Mouse (Mus musculus): ENCODE measurements at regions not wholly inside any gene's neighbourhood (a gene's known extent, or its start where the extent isn't known, plus 50 kb on each side); places are given as distances from the start of the nearest gene placed in this dataset.

GRCm38 (mm10) chr14:25312135-25312534 is 146.8 kb upstream of the Zmiz1 start:
- H3K4me2 ChIP-seq (ENCODE audit: low read length) = no peak overlapping the region; the same call in 1 of the 2 replicates
- H3K4me3 ChIP-seq (ENCODE audit: control insufficient read depth in 1 of 2, insufficient read depth in 1 of 2, low read depth in 1 of 2, low read length in 2 of 2) = no peak overlapping the region
- peak overlapping the region; percentile 38 for H3K9ac ChIP-seq (ENCODE audit: low read length)
- H3K27me3 ChIP-seq (ENCODE audit: control insufficient read depth, insufficient read depth, low read length) = no peaks in the 10 kb centered on the region
- no peaks in the 10 kb centered on the region for H3K9me3 ChIP-seq (ENCODE audit: control insufficient read depth, low read length)
- WGBS = 16% methylated on average over 7 of the region's 7 CpGs
- no peak for ATAC-seq (ENCODE audit: insufficient number of reproducible peaks, insufficient read depth, low FRiP score, low read depth)
- peak overlapping the region; percentile 61 to 98 for H3K27ac ChIP-seq (replicated peaks in 1 of 2; ENCODE audit: control insufficient read depth in 1 of 2, insufficient read depth in 1 of 2, low read depth in 2 of 2, low read length in 2 of 2)
- H3K4me1 ChIP-seq (ENCODE audit: control insufficient read depth in 2 of 2, insufficient read depth in 2 of 2, low read length in 2 of 2) = peaks cover 43 to 46% of the 10 kb centered on the region in 2 experiments
- H3K36me3 ChIP-seq (ENCODE audit: control insufficient read depth, insufficient read depth, low read length) = no peaks in the 10 kb centered on the region

GRCm38 (mm10) chr14:25312814-25313426 is 146.1 kb upstream of the Zmiz1 start:
- WGBS = 83% methylated on average over 6 of the region's 6 CpGs
- H3K4me1 ChIP-seq (ENCODE audit: control insufficient read depth in 2 of 2, insufficient read depth in 2 of 2, low read length in 2 of 2) = peaks cover 41 to 44% of the 10 kb centered on the region in 2 experiments
- no peak overlapping the region for H3K4me3 ChIP-seq (ENCODE audit: control insufficient read depth in 1 of 2, insufficient read depth in 1 of 2, low read depth in 1 of 2, low read length in 2 of 2)
- 0 out of 2 replicates have a peak overlapping the region, but pooled peaks have one; percentile 38 for H3K9ac ChIP-seq (ENCODE audit: low read length)
- no peaks in the 10 kb centered on the region for H3K9me3 ChIP-seq (ENCODE audit: control insufficient read depth, low read length)
- H3K27ac ChIP-seq (replicated peaks in 1 of 2; ENCODE audit: control insufficient read depth in 1 of 2, insufficient read depth in 1 of 2, low read depth in 2 of 2, low read length in 2 of 2) = peak overlapping the region in 1 of 2 experiments; percentile 98; a peak in 1 of 4 replicates
- no peaks in the 10 kb centered on the region for H3K36me3 ChIP-seq (ENCODE audit: control insufficient read depth, insufficient read depth, low read length)
- no peaks in the 10 kb centered on the region for H3K27me3 ChIP-seq (ENCODE audit: control insufficient read depth, insufficient read depth, low read length)
- H3K4me2 ChIP-seq (ENCODE audit: low read length) = no peak overlapping the region
- ATAC-seq (ENCODE audit: insufficient number of reproducible peaks, insufficient read depth, low FRiP score, low read depth) = no peak

- H3K4me3 ChIP-seq (ENCODE audit: control insufficient read depth in 1 of 2, insufficient read depth in 1 of 2, low read depth in 1 of 2, low read length in 2 of 2) = no peak overlapping the region
- no peaks in the 10 kb centered on the region for H3K27me3 ChIP-seq (ENCODE audit: control insufficient read depth, insufficient read depth, low read length)
- no peaks in the 10 kb centered on the region for H3K9me3 ChIP-seq (ENCODE audit: control insufficient read depth, low read length)
- no peaks in the 10 kb centered on the region for H3K36me3 ChIP-seq (ENCODE audit: control insufficient read depth, insufficient read depth, low read length)
- 72% methylated on average over 4 of the region's 4 CpGs for WGBS
- no peak overlapping the region for H3K4me2 ChIP-seq (ENCODE audit: low read length)
- peaks cover 44 to 46% of the 10 kb centered on the region in 2 experiments for H3K4me1 ChIP-seq (ENCODE audit: control insufficient read depth in 2 of 2, insufficient read depth in 2 of 2, low read length in 2 of 2)
- no peak for ATAC-seq (ENCODE audit: insufficient number of reproducible peaks, insufficient read depth, low FRiP score, low read depth)
- no peak overlapping the region for H3K27ac ChIP-seq (replicated peaks in 1 of 2; ENCODE audit: control insufficient read depth in 1 of 2, insufficient read depth in 1 of 2, low read depth in 2 of 2, low read length in 2 of 2)
- no peak overlapping the region for H3K9ac ChIP-seq (ENCODE audit: low read length)
These were observed 145.2 kb upstream of the Zmiz1 start for GRCm38 (mm10) chr14:25313693-25314240.

GRCm38 (mm10) chr14:25316491-25316890 is 142.5 kb upstream of the Zmiz1 start:
- H3K4me1 ChIP-seq (ENCODE audit: control insufficient read depth in 2 of 2, insufficient read depth in 2 of 2, low read length in 2 of 2) = peaks cover 28 to 30% of the 10 kb centered on the region in 2 experiments
- H3K9ac ChIP-seq (ENCODE audit: low read length) = no peak overlapping the region
- no peaks in the 10 kb centered on the region for H3K9me3 ChIP-seq (ENCODE audit: control insufficient read depth, low read length)
- ATAC-seq (ENCODE audit: insufficient number of reproducible peaks, insufficient read depth, low FRiP score, low read depth) = no peak
- no peak overlapping the region for H3K4me3 ChIP-seq (ENCODE audit: control insufficient read depth in 1 of 2, insufficient read depth in 1 of 2, low read depth in 1 of 2, low read length in 2 of 2)
- no peak overlapping the region for H3K27ac ChIP-seq (replicated peaks in 1 of 2; ENCODE audit: control insufficient read depth in 1 of 2, insufficient read depth in 1 of 2, low read depth in 2 of 2, low read length in 2 of 2)
- H3K27me3 ChIP-seq (ENCODE audit: control insufficient read depth, insufficient read depth, low read length) = no peaks in the 10 kb centered on the region
- no peaks in the 10 kb centered on the region for H3K36me3 ChIP-seq (ENCODE audit: control insufficient read depth, insufficient read depth, low read length)
- no peak overlapping the region for H3K4me2 ChIP-seq (ENCODE audit: low read length)
- 95% methylated on average over 5 of the region's 5 CpGs for WGBS

GRCm38 (mm10) chr14:25317680-25318471 is 141.1 kb upstream of the Zmiz1 start:
- H3K27me3 ChIP-seq (ENCODE audit: control insufficient read depth, insufficient read depth, low read length) = no peaks in the 10 kb centered on the region
- ATAC-seq (ENCODE audit: insufficient number of reproducible peaks, insufficient read depth, low FRiP score, low read depth) = no peak; the same call in 1 of the 2 replicates
- peak overlapping the region; percentile 72 for H3K4me2 ChIP-seq (ENCODE audit: low read length)
- no peaks in the 10 kb centered on the region for H3K36me3 ChIP-seq (ENCODE audit: control insufficient read depth, insufficient read depth, low read length)
- peak overlapping the region; percentile 77 for H3K9ac ChIP-seq (ENCODE audit: low read length)
- H3K27ac ChIP-seq (replicated peaks in 1 of 2; ENCODE audit: control insufficient read depth in 1 of 2, insufficient read depth in 1 of 2, low read depth in 2 of 2, low read length in 2 of 2) = peak overlapping the region in 1 of 2 experiments; percentile 37; a peak in 2 of 4 replicates
- peak overlapping the region; percentile 22 to 25; a peak in 3 of 4 replicates for H3K4me3 ChIP-seq (ENCODE audit: control insufficient read depth in 1 of 2, insufficient read depth in 1 of 2, low read depth in 1 of 2, low read length in 2 of 2)
- 10% methylated on average over 35 of the region's 37 CpGs for WGBS
- H3K4me1 ChIP-seq (ENCODE audit: control insufficient read depth in 2 of 2, insufficient read depth in 2 of 2, low read length in 2 of 2) = peaks cover 17 to 18% of the 10 kb centered on the region in 2 experiments
- no peaks in the 10 kb centered on the region for H3K9me3 ChIP-seq (ENCODE audit: control insufficient read depth, low read length)

GRCm38 (mm10) chr14:25318909-25319308 is 140.1 kb upstream of the Zmiz1 start:
- WGBS = 68% methylated on average over 12 of the region's 12 CpGs
- Histone ChIP-seq H3K4me2 (ENCODE audit: low read length) (no peak overlapping the region), H3K4me1 (ENCODE audit: control insufficient read depth in 2 of 2, insufficient read depth in 2 of 2, low read length in 2 of 2) (peaks cover 17 to 18% of the 10 kb centered on the region in 2 experiments), H3K36me3 (ENCODE audit: control insufficient read depth, insufficient read depth, low read length) (no peaks in the 10 kb centered on the region), H3K4me3 (ENCODE audit: control insufficient read depth in 1 of 2, insufficient read depth in 1 of 2, low read depth in 1 of 2, low read length in 2 of 2) (no peak overlapping the region), H3K9me3 (ENCODE audit: control insufficient read depth, low read length) (no peaks in the 10 kb centered on the region), H3K9ac (ENCODE audit: low read length) (no peak overlapping the region), H3K27ac (replicated peaks in 1 of 2; ENCODE audit: control insufficient read depth in 1 of 2, insufficient read depth in 1 of 2, low read depth in 2 of 2, low read length in 2 of 2) (no peak overlapping the region), H3K27me3 (ENCODE audit: control insufficient read depth, insufficient read depth, low read length) (no peaks in the 10 kb centered on the region)
- no peak for ATAC-seq (ENCODE audit: insufficient number of reproducible peaks, insufficient read depth, low FRiP score, low read depth)

GRCm38 (mm10) chr14:25320141-25320540 is 138.8 kb upstream of the Zmiz1 start:
- 63% methylated on average over 4 of the region's 4 CpGs for WGBS
- H3K9me3 ChIP-seq (ENCODE audit: control insufficient read depth, low read length) = no peaks in the 10 kb centered on the region
- H3K36me3 ChIP-seq (ENCODE audit: control insufficient read depth, insufficient read depth, low read length) = no peaks in the 10 kb centered on the region
- H3K9ac ChIP-seq (ENCODE audit: low read length) = no peak overlapping the region
- no peak for ATAC-seq (ENCODE audit: insufficient number of reproducible peaks, insufficient read depth, low FRiP score, low read depth)
- no peak overlapping the region for H3K27ac ChIP-seq (replicated peaks in 1 of 2; ENCODE audit: control insufficient read depth in 1 of 2, insufficient read depth in 1 of 2, low read depth in 2 of 2, low read length in 2 of 2)
- no peak overlapping the region for H3K4me2 ChIP-seq (ENCODE audit: low read length)
- H3K4me3 ChIP-seq (ENCODE audit: control insufficient read depth in 1 of 2, insufficient read depth in 1 of 2, low read depth in 1 of 2, low read length in 2 of 2) = no peak overlapping the region
- no peaks in the 10 kb centered on the region for H3K27me3 ChIP-seq (ENCODE audit: control insufficient read depth, insufficient read depth, low read length)
- H3K4me1 ChIP-seq (ENCODE audit: control insufficient read depth in 2 of 2, insufficient read depth in 2 of 2, low read length in 2 of 2) = peaks cover 16 to 17% of the 10 kb centered on the region in 2 experiments
